Mouse (Mus musculus): Measurements from ENCODE around the gene Ap1m2. TPM values are rescaled to one million over a fixed set of nuclear protein-coding genes. Genes with fewer than 3 reads are reported as not detected.
A peak's percentile ranks its signal among the peaks of the same experiment; 100 is the strongest.
"Not testable (repeated sequence)": the region's sequence is repeated elsewhere in the genome, so short reads cannot be mapped to it uniquely, and the experiment has no call there.

The Ap1m2 gene
- polyA plus RNA-seq, 1 experiment = 2.4 TPM

DNA sequence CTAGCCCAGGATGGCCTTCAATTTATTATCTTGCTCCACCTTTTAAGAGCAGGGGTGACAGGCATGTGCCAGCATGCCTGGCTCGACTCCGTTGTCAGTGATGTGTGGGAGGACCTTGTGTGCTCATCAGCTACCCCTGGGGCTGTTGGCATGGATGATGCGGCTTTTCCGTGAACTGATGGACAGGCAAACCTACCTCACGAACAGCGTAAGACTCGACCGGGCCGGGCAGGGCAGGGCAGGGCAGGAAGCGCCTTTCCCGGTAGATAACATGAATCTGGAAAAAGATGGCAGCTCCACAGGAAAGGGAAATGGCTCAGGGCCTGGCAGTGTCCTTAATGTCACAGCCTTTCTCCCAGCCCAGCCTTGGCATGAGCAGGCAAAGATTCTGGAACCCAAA lies 12.1 kb upstream of the Ap1m2 start:
- TF ChIP-seq POLR2A (IDR thresholded peaks at IDR 0.05; ENCODE audit: borderline replicate concordance, extremely low read depth, insufficient read depth, insufficient read length, poor library complexity, severe bottlenecking) (no peak), CTCF (IDR thresholded peaks at IDR 0.05; ENCODE audit: borderline replicate concordance, extremely low read depth, insufficient read depth, insufficient read length) (no peak)
- no peak for DNase-seq (ENCODE audit: low read depth)

DNA sequence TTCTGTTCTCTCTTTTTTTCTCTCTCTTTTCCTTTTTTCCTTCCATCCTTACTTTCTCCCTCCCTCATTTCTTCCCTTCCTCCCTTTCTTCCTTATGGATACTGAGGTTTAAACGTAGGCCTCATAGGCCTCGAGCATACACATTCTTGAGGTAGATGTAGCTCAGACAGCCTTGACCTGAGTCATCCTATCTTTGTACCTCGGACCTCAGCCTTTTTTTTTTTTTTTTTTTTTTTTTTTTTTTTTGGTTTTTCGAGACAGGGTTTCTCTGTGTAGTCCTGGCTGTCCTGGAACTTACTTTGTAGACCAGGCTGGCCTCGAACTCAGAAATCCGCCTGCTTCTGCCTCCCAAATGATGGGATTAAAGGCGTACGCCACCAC lies 10.8 kb upstream of the Ap1m2 start:
- DNase-seq (ENCODE audit: low read depth) = not testable (repeated sequence)

DNA sequence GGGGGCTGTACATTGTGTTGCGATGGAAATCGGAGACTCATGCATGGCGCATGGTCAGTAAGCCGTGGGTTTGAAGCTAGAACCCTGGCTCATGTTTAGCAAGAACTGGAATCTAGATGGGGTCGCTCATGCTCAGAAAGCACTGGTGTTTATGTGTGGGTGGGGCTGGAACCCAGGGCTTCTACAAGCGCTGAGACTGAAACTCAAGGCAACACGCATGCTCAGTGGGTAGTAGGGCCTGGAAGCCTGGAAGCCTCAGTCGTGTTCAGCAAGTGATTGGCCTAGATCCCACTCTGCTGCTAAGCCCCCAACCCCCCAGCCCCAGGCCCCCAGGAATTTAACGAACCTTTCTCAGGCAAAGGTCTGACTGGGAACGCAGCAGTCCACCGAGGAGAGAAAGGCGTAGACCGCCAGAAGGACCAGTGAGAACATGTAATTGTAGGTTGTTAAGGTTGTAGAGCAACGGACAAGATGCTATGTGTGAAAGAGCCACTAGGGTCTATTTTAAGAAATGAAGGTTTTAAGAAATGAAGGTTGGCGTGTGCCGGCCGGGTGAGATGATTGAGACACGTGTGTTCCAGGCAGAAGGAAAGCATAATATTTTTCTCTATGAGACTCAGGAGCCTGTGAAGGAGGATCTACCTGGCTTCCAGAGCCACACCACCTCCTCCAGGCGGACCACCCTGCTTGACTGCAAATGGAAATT lies 10.2 kb upstream of the Ap1m2 start:
- TF ChIP-seq POLR2A (IDR thresholded peaks at IDR 0.05; ENCODE audit: borderline replicate concordance, extremely low read depth, insufficient read depth, insufficient read length, poor library complexity, severe bottlenecking) (no peak), CTCF (IDR thresholded peaks at IDR 0.05; ENCODE audit: borderline replicate concordance, extremely low read depth, insufficient read depth, insufficient read length) (no peak)
- DNase-seq (ENCODE audit: low read depth) = no peak

DNA sequence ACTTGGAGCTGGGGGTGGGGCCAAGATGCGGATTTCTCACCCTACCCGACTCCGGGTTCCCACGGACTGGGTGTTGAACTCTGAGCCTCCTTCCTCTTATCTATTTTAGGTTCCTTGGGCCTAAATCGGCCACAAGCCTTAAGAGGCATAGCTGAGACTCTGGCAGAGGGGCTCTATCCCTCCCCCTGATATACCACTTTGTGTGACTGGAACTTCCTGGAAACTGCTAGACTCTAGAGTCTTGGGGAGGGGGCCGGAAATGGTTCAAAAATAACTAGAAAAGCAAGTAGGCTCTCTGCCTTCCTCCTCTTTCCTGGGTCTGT lies 9.3 kb upstream of the Ap1m2 start:
- no peak for DNase-seq (ENCODE audit: low read depth)
- TF ChIP-seq POLR2A (IDR thresholded peaks at IDR 0.05; ENCODE audit: borderline replicate concordance, extremely low read depth, insufficient read depth, insufficient read length, poor library complexity, severe bottlenecking) (no peak), CTCF (IDR thresholded peaks at IDR 0.05; ENCODE audit: borderline replicate concordance, extremely low read depth, insufficient read depth, insufficient read length) (no peak)

DNA sequence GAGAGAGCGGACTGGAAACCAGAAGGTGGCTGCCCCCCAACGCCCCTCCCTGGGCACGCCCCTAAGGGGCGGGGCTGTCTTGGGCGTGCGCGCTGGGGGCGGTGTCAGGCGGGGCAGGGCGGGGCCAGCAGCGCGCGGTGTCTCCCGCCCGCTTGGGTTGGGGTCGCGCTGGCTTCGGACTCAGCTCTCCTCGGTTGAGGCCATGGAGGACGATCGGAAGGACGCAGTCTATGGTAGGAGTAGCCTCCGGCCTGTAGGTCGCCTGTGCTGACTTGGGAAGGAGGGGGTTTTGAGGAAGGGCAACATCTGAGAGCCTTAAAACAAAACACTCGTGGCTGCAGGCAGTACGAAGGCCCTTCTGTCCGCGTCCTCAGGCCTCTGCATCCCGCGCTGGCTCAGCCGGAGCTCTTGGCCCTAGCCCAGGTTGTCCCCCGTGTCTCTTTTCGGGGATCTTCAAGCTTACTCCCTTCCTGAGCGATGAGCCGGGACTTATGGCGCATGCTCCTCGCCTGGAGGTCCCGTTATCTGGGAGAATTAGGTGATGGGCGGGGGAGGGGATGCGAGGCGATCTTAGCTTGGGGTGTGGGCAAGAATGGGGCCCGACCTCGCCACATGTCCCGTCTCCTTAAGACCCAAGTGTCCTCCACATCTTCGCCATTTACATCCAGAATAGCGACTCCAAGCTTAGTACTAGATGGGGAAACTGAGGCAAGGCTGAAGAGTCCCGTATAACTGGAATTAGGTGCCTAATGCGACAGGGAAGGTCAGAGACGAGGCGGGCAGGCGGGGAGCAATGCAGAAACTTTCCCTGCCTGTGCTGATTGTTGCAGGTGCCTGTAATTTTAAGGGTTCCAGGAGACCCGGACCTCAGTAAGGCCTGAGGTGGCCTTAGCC lies 8.7 kb upstream of the Ap1m2 start, which contains the start of gene Slc44a2:
Slc44a2 (plus strand) TSS at position 80 of the 894 bp plus-strand sequence.
- DNase-seq (ENCODE audit: low read depth) = peak; percentile 89
- TF ChIP-seq POLR2A (IDR thresholded peaks at IDR 0.05; ENCODE audit: borderline replicate concordance, extremely low read depth, insufficient read depth, insufficient read length, poor library complexity, severe bottlenecking) = peak; percentile 85
- no peak for TF ChIP-seq CTCF (IDR thresholded peaks at IDR 0.05; ENCODE audit: borderline replicate concordance, extremely low read depth, insufficient read depth, insufficient read length)

DNA sequence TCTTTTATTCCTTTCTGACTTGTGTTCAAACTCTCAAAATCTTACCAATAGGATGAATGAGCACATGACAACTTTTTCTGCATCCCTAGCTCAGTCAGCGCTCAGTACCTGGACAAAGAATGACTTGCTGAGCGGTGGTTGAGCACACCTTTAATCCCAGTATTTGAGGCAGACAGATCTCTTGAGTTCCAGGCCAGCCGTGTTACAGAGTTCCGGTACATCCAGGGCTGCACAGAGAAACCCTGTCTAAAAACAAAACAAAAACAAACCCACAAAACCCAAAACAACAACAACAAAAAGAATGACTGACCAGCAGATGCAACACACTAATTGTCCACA lies 8.1 kb upstream of the Ap1m2 start:
- no peak for DNase-seq (ENCODE audit: low read depth)
- TF ChIP-seq CTCF (IDR thresholded peaks at IDR 0.05; ENCODE audit: borderline replicate concordance, extremely low read depth, insufficient read depth, insufficient read length) (no peak), POLR2A (IDR thresholded peaks at IDR 0.05; ENCODE audit: borderline replicate concordance, extremely low read depth, insufficient read depth, insufficient read length, poor library complexity, severe bottlenecking) (no peak)

DNA sequence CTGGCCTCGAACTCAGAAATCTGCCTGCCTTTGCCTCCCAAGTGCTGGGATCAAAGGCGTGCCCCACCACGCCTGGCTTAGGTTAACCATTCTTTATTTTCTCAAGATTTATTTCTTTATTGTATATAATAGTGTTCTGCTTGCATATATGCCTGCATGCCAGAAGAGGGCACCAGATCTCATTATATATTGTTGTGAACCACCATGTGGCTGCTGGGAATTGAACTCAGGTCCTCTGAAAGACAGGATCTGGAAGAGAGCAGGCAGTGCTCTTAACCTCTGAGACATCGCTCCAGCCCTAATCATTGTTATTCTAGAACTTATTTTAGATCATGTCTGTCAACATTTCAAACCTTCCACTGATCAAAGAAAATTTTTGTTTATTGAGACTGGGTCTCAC lies 7.4 kb upstream of the Ap1m2 start:
- no peak for DNase-seq (ENCODE audit: low read depth)
- TF ChIP-seq CTCF (IDR thresholded peaks at IDR 0.05; ENCODE audit: borderline replicate concordance, extremely low read depth, insufficient read depth, insufficient read length) = no peak
- no peak for TF ChIP-seq POLR2A (IDR thresholded peaks at IDR 0.05; ENCODE audit: borderline replicate concordance, extremely low read depth, insufficient read depth, insufficient read length, poor library complexity, severe bottlenecking)

DNA sequence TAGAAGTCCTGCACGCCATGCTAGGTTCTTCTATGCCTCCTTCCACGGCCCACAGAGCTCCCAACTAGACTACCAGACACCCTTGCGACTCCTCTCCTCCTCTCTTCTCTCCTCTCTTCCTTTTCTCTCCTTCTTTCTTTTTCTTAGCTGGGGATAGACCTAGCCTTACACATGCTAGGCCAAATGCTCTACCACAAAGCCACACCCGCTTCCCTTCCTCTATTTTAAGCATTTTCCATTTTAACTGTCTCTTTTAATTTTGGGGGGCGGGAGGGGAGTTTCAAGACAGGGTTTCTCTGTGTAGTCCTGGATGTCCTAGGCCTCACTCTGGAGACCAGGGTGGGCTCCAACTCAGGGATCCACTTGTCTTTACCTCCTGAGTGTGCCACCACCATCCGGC lies 6.7 kb upstream of the Ap1m2 start:
- TF ChIP-seq POLR2A (IDR thresholded peaks at IDR 0.05; ENCODE audit: borderline replicate concordance, extremely low read depth, insufficient read depth, insufficient read length, poor library complexity, severe bottlenecking) (no peak), CTCF (IDR thresholded peaks at IDR 0.05; ENCODE audit: borderline replicate concordance, extremely low read depth, insufficient read depth, insufficient read length) (no peak)
- no peak for DNase-seq (ENCODE audit: low read depth)

DNA sequence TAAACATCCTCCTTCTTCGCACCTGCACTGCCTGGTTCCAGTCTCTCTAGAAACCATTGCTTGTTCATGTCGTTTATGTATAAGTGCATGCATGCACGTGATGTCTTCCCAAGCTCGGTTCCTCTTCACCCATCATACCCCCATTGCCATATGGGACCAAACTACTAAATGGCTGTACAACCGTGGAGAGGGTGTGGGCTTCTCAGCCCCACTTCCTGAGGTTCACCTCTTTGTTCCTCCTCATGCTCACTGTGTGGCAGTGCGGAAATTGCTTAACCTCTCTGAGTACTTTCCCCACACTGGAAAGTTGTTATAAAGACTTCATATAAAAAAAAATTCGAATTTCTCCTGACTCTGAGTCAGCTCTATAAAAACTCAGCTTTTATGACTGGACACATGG lies 4.6 kb upstream of the Ap1m2 start:
- no peak for DNase-seq (ENCODE audit: low read depth)
- TF ChIP-seq POLR2A (IDR thresholded peaks at IDR 0.05; ENCODE audit: borderline replicate concordance, extremely low read depth, insufficient read depth, insufficient read length, poor library complexity, severe bottlenecking) (no peak), CTCF (IDR thresholded peaks at IDR 0.05; ENCODE audit: borderline replicate concordance, extremely low read depth, insufficient read depth, insufficient read length) (no peak)

DNA sequence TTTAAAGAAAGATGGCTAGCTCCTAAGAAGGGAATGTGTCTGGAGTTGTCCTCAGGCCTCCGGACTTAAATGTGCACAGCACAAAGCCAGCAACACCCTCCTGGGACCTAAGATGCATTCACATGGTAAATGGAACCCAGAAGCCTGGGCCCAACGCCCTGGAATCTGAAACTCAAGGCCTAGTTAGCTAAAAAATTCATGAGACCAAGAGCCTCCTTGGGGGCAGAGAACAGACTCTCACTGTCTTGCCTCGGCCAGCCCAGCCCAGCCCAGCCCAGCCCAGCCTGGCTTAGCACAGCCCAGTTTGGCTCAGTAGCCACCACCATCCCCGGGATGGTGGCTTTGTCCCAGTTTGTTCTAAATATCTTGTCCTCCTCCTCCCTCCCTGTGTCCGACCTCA lies 3.3 kb upstream of the Ap1m2 start:
- TF ChIP-seq POLR2A (IDR thresholded peaks at IDR 0.05; ENCODE audit: borderline replicate concordance, extremely low read depth, insufficient read depth, insufficient read length, poor library complexity, severe bottlenecking) (no peak), CTCF (IDR thresholded peaks at IDR 0.05; ENCODE audit: borderline replicate concordance, extremely low read depth, insufficient read depth, insufficient read length) (no peak)
- DNase-seq (ENCODE audit: low read depth) = no peak

DNA sequence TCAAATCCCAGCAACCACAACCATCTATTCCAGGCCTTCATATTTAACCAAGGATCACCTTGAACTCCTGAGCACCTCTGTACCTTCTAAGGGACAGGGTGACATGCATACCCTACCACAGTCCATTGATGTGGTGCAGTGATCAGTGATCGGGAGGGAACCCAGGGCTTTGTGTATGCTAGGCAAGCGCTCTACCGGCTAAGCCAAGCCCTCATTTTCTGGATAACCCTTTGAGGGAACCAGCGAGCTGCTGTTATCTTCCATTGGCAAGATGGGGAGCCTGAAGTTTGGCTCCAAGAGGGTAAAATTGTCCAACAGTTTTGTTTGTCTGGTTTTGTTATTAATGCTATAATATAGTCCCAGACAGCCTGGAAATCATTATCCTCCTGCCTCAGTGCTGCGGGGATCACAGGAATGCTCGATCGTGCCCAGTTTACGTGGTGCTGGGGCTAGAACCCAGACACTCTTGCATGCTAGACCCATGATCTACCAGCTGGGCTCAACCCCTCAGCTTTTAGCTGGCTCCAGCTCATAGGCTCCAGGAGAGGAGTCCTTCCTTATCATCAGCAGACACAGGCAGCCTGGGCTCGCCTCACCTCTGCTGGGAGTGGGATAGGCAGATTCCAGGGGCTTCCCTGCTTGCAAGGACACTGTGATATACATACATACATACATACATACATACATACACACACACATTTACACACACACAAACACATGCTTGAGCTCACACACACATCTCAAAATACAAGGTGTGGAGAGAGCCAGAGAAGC lies 2.4 kb upstream of the Ap1m2 start:
- TF ChIP-seq CTCF (IDR thresholded peaks at IDR 0.05; ENCODE audit: borderline replicate concordance, extremely low read depth, insufficient read depth, insufficient read length) (no peak), POLR2A (IDR thresholded peaks at IDR 0.05; ENCODE audit: borderline replicate concordance, extremely low read depth, insufficient read depth, insufficient read length, poor library complexity, severe bottlenecking) (no peak)
- no peak for DNase-seq (ENCODE audit: low read depth)

All from brain, embryonic 14.5 days (tissue).